Mouse (Mus musculus): ENCODE measurements at regions not wholly inside any gene's neighbourhood (a gene's known extent, or its start where the extent isn't known, plus 50 kb on each side); places are given as distances from the start of the nearest gene placed in this dataset.

GRCm38 (mm10) chr5:96938718-96939117, 58.8 kb upstream of the Bmp2k start:
- TF ChIP-seq CTCF (IDR thresholded peaks at IDR 0.05; ENCODE audit: low read depth) (no peak), EP300 (IDR thresholded peaks at IDR 0.05; ENCODE audit: low read depth) (no peak)
